Mouse (Mus musculus): ENCODE data around the gene Pth2r.
A peak's percentile ranks its signal among the peaks of the same experiment; 100 is the strongest.

Pth2r gene

DNA sequence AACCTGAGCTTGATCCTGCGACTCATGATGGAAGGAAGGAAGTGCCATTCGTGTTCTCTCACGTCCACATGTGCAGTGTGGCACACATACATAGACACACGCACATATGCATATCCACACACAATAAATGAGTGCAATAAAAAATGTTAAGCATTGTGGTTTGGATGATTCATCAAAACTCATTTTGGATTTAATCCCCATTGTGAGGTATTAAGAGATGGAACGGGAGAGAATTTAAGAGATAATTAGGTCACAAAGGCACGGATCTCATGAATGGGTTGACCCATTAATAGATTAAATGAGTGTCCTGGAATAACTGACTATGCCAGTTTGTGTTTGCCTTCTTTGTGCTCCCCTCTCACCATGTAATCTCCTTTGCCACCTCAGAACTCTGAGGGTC, at the start of gene Pth2r:
Gene Pth2r (plus strand): TSS at position 301 of the 400 bp plus-strand sequence.
- no peak for DNase-seq

- DNase-seq = no peak
Measured at GRCm38 (mm10) chr1:65237712-65238111, 44.1 kb upstream of the Pth2r start.

GRCm38 (mm10) chr1:65245637-65246036, 36.2 kb upstream of the Pth2r start:
- DNase-seq = no peak

DNA sequence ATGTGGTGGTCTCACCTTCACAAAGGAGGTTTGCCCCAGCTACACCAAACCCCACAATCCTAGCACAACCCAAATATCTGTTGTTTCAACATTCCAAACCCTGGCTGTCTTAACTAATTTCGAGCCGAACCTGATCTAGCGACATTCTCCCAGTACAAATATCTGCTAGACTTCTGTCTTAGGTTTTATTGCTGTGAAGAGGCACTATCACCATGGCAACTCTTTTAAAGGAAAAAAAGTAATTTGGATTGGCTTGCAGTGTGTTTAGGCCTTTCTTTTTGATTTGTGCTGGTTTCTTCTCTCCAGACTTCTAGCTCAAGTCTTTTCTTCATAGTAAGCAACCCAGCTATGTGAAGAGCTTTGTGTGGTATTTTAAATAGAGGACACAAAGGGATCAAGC, 1.4 kb upstream of the Pth2r start:
- no peak for DNase-seq

DNA sequence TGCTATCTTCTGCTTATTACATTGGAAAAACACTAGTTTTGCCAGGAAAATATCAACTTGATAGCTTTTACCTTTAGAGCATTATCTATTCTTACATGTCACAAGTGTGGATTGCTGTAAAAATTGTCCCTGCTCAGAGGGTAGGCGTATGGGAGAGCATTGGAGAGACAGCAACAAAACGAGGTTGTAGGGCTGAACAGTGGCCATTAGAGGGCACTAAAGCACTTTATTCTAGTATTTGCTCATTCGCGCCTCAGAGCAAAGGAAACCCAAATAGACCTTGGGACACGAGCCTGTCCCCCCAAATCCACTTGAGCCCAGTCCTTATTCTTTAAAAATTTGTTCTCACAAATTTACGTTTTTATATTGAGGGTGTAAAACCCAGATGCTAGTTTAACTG, 910 bp downstream of the Pth2r start:
- peak; percentile 52 to 60 for DNase-seq

DNA sequence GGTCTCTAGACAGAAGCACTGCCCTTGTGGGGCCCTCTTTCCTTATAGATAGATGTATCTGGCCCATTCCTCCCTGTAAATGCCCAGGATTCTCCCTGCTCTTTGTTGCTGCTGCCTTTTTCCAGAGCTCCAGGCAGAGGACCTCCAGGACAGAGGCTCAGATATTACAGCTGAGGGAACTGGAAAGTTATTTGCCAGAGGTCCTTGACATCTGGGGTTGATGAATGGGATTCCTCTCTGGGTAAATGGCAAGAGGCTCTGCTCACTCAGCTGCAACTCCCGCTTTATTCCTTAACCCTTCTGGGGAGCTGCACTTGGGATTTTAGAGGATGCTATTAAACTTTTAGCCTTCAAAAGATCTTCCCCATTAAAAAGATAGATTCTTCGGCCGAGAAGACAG, 26.6 kb downstream of the Pth2r start:
- DNase-seq = no peak

DNA sequence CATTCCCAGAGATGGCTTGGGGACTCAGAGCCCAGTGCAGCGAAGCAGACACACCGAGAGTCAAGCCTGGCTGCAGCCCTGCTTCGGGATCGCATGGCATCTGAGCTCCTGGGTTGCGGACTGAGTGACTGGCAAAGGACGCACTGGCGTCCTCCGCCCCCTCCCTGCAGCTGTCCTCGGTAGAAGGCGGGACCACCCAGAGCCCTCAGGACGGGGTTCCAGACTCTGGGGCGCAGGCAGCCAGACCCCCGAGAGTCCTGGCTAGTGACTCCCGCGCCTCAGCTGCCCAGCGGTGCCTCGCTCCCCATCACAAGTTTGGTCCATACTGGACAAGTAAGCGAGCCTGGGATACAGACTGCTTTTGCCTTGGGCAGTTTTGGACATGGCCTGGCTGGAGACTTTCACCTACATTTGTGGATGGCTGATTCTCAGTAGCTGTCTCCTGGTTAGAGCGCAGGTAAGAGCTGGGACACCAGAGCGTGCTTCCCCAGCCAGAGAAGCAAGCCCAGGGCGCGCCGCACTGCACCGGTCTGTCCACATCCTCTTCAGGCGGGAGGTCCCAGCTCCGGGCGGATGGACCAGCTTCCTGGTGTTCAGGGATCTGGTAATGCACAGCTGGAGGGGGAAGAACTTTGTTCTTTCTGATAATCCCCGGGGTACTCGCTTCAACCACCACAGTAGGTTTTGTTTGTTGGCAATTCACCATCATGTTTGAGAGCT, 29.5 kb downstream of the Pth2r start:
- no peak for DNase-seq

- DNase-seq = peak in 1 of 2 experiments; percentile 46
Measured at GRCm38 (mm10) chr1:65312118-65312517, 30.3 kb downstream of the Pth2r start.

DNA sequence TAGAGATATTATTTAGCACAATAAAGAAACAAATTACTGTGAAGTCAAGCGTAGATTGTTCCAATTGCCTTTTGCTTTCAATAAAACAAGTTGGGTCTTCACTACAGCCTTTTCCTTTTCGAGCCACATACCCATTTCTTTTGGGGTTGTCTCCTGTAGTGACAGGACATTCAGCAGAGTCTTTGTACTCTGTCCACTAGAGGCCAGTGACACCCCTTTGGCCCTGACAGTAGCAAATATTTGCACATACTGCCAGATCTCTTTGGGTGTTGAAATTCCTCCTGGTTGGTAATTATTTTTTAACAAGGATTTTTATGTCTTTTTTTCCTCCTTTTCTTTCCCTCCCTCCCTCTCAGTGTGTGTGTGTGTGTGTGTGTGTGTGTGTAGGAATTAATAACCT, 31.0 kb downstream of the Pth2r start:
- no peak for DNase-seq

- no peak for DNase-seq
Measured at GRCm38 (mm10) chr1:65314054-65315021, 32.5 kb downstream of the Pth2r start.

- no peak for DNase-seq
Measured at GRCm38 (mm10) chr1:65315022-65315407, 33.2 kb downstream of the Pth2r start.

DNA sequence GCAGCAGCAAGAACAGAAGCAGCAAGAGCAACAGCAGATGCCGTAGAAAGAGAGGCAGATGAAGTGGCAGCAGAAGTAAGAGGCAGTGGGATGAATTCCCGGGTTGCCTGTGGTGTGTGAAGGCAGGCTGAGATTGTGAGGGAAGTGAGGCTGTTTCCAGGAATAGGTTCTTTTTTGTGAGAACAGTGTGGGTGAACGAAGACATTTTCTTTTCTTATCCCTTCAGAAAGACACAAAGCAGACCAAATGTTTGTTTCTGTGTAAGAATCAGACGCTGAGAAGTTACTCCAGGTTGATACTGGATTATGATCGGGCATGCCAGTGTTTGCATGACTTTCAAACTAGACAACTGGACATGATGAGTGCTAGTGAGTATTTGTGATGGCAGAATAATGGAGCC, 52.2 kb downstream of the Pth2r start:
- DNase-seq = no peak

- no peak for DNase-seq
Measured at GRCm38 (mm10) chr1:65337768-65338167, 55.9 kb downstream of the Pth2r start.

DNA sequence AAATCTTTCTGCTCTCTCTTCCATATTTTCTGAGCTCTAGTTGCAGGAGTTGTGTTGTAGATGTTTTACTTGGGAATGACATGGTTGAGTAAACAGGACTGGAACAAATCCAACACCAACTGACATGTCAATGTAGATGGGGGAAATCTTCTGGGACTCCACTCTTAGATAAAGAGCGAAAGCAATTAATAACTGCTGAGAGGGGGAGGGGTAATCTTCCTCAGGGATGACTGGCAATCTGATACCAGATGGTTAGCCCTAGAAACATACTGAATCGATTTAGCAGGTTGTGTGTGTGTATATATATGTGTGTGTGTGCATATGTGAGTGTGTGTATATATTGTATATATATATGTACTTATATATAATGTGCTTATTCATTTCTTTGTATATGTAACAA, 58.4 kb downstream of the Pth2r start:
- DNase-seq = no peak

- DNase-seq = no peak
Measured at GRCm38 (mm10) chr1:65352979-65353378, 71.1 kb downstream of the Pth2r start.

DNA sequence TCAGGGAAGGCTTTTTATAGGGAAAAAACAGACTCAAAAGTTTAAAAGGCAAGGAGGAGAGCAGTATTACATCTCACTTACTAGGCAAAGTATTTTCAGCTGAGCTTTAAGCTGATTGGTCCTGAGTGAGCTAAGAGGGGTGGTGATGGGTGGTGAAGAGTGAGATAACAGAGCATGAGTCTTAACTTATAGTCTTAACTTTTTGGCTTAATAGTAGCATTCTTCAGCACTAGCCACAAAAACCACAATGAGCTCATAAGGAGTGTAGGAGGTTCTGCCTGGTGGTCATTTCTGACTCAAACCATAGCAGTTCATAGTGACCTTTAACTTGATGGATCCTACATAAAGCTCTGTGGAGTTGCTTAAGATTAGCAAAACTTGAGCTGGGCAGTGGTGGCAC, 72.3 kb downstream of the Pth2r start:
- no peak for DNase-seq

DNA sequence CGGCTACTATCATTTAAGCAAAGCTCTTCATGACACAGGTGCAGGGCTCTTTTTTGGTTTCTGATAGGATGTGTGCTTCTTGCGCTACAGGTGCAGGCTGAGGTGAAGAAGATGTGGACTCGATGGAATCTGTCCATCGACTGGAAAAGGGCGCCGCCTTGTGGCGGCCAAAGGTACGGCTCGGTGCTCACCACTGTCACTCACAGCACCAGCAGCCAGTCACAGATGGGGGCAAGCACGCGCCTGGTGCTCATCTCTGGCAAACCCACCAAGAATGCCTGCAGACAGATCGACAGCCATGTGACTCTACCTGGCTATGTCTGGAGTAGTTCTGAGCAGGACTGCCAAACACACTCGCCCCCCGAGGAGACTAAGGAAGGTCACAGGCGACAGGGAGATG, 106.5 kb downstream of the Pth2r start:
- peak; percentile 18 to 41 for DNase-seq

DNA sequence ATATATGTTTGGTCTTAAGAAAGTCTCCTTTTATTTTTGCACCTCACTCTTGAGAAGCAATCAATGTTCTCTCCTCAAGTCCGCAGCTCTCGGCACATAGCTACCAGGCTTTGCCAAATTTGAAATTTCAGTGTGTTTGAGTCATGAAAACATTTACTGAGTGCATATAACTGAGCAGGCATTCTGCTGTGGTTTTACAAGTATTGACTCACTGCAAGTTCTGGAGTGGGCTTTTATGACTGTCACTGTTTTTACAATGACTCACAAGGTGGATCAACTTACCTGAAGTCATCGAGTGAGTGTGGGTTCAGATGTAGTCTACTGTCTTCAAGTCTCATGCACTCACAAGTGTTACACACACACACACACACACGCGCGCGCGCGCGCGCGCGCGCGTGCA, 107.8 kb downstream of the Pth2r start:
- no peak for DNase-seq

DNA sequence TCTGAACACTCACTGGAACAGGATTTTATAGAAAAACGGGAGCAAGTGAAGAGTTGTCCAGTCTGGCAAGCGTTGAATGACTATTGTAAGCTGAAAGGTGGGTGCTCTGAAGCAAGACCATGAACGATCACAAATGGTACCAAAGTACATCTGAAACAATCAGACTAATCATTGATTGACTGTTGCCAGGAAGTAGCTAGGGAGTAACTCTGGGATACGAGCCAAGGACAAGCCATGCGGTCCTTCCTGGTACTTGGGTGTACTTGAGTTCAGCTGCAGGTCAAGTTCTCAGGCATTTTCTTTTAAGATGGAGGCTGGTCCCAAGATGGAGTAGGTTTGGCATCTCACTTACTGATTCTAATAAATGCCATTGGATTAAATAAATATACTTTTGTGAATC, 125.6 kb downstream of the Pth2r start:
- DNase-seq = peak in 1 of 2 experiments; percentile 33

GRCm38 (mm10) chr1:65420909-65421308, 139.1 kb downstream of the Pth2r start:
- DNase-seq = no peak

- DNase-seq = no peak
Measured at GRCm38 (mm10) chr1:65422501-65423010, 140.7 kb downstream of the Pth2r start.
